Mouse (Mus musculus) adrenal gland, adult 8-10 months (tissue): Measurements from ENCODE around the gene Strip2. TPM values are rescaled to one million over a fixed set of nuclear protein-coding genes. Genes with fewer than 3 reads are reported as not detected.
A peak's percentile ranks its signal among the peaks of the same experiment; 100 is the strongest.

Source experiments
- DNase-seq: peaks from one replicate; pipeline ENCODE4 v3.0.0; 2022
- total RNA-seq, 4 experiments: library from RNA; stranded (reverse); gene quantifications; 2 replicates each; pipeline ENCODE4 v1.2.4; 2022

Gene Strip2
- total RNA-seq, result 1 to 10 TPM; 1.2 to 2.0 (median 1.7) TPM

DNA sequence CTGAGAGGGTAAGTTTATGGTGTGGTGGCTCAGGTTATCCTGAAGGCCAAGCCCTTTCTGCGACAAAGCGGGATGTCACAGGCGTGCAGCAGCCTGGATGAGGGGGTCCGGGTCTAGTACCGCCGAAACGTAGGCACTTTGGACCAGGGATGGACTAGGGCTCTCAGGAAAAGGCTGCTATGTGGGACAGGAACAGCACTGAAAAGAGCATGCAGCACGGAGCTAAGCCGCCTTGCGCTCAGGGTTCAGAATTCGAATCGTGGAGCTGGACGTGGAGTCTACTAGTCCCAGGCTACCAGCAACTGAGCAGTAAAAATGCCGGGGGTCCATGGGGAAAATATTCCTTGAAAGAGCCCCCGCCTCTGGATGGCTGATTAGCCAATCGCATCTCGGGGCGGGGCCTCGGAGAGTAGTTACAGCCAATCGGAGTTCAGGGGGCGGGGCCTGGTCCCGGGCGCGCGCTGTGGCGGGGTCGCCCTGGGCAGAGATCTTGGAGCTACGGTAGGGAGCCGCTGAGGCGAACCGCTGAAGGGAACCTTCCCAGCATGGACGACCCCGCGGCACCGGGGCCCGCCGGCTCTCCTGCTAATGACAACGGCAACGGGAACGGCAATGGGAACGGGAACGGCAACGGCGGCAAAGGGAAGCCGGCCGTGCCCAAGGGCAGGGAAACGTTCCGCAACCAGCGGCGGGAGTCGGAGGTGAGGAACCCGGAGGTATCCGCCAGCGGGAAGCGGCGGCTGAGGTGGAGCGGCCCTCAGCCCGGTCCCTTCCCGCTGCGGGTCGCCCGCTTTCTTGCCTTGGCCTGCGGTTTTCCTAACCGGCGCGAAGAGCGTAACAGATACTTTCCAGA lies at the start of gene Strip2:
Strip2 (plus strand) TSS at position 483 of the 853 bp plus-strand sequence.
- DNase-seq, result peak; percentile 83

DNA sequence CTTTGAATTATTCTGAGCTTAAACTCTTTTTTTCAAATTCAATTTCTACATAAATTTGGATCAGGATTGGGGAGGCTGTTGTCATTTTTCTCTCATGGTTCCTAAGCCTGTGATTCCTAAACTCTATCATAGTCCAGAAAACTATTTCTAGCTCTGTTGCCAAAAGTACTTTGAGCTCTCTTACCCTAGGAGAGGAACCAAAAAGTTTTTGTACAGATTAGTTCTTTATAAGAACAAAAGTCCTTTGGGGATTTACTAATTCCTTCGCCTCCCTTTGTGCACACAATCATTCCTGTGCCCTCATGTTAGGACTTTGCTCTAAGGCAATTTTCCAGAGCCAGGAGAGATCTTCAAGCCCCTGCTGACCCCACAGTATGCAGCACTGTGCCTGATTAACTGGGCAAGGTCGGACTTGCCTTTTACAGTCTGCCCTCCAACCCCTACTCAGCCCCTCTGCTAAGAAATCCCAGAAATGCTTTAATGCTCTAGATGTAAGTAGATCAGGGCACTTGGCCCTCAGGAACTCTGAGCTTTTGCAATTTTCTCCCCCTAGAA lies 48.4 kb upstream of the Strip2 start:
- no peak for DNase-seq

DNA sequence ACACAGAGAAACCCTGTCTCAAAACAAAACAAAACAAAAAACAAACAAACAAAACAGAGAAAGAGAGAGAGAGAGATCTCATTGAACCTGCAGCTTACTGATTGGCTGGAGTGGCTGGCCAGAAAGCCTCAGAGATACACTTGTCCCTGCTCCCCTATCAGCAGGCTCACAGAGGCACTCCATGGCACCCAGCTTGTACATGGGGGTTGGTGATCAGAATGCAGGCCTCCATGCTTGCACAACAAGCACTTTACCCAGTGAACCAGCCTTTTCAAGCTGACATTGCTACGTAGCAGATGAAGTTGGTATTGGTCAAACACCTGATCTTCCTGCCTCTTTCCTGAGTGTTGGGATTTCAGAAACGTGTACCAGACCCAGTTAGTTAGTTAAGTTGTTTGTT lies 43.2 kb upstream of the Strip2 start:
- no peak for DNase-seq

GRCm38 (mm10) chr6:29875576-29875975 lies 41.2 kb upstream of the Strip2 start:
- no peak for DNase-seq

- no peak for DNase-seq
Observed at GRCm38 (mm10) chr6:29876782-29877181, 40.0 kb upstream of the Strip2 start.

DNA sequence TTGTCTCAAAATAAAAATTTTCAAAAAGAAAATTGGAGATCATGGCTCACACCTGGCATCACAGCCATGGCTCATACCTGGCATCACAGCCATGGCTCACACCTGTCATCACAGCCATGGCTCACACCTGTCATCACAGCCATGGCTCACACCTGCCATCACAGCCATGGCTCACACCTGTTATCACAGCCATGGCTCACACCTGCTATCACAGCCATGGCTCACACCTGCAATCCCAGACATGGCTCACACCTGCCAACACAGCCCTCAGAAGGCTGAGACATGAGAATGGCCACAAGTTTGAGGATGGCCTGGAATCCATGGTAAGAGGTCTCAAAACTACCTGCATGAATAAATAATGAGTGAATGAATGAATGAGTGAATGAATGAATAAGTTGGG lies 37.2 kb upstream of the Strip2 start:
- no peak for DNase-seq

DNA sequence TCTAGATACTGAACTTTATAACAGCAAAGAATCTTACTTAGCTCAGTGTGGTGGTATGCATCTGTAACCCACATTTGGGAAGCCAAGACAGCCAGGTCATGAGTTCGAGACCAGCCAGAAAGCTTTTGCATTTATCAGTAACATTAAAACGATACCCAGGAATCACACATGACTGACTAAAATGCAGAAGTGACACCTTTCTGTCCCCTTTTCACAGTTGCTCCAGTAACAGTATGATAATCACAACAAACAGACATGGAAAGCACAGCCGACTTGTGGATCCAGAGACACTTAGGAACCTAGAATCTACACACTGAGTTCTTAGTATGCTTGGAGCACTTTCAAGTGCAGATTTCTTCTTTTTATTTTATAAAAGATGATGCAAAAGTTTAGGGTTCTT lies 36.0 kb upstream of the Strip2 start:
- no peak for DNase-seq

DNA sequence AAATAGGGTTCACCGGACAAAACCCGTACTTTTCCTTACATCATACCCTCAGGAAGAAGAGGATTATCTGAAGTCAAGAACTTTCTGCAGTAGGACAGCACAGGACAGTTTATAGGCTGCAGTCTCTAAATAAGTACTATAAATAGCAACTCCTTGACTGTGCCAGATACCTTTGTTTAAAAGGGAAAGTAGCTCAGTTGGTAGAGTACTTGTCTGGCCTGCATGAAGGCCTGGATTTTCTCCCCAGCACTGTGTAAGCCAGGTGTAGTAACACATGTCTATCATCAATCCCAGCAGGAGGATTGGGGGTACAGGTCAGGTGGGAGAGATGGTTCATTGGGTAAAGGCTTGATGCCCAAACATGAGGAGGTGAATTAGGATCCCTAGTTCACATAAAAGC lies 34.9 kb upstream of the Strip2 start:
- DNase-seq, result no peak

GRCm38 (mm10) chr6:29882870-29883269 lies 33.9 kb upstream of the Strip2 start:
- no peak for DNase-seq

- DNase-seq, result no peak
Observed at GRCm38 (mm10) chr6:29891151-29891550, 25.7 kb upstream of the Strip2 start.

GRCm38 (mm10) chr6:29896976-29897375 lies 19.8 kb upstream of the Strip2 start:
- DNase-seq, result no peak

DNA sequence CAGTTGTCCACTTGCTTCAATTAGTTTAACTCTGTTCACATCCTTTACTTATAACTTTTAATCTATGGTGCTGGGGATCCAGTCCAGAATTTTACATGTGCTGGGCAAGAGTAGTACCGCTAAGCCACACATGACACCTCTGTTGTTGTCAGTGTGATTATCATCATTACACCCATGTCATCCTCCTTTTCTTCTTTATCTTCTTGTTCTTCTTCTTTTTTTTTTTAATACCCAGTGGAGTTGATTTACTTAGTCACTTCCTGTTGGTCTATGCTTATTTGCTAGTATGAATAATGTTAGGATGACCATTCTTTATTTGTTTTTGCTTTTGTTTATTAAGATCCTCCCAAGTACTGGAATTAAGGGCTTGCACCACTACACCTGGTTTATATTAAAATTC lies 15.4 kb upstream of the Strip2 start:
- no peak for DNase-seq

DNA sequence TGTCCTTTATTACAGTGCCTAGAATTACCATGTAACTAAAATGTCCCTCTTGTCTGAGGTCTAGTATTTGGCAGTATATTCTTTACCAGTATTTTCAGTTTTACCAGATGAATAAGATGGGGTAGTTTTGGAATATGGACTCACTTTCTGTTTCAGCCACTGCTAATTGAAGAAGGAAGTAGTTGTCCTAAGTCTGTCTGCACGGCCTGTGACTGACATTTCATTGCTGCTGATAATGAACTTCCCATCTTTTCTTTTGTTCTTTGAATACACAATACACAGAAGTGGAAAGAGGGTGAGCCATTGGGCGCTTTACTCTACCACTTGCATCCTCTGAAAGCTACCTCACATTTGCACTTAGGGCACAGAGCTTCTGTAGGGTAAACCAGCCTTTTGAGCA lies 14.6 kb upstream of the Strip2 start:
- no peak for DNase-seq

- DNase-seq, result no peak
Observed at GRCm38 (mm10) chr6:29903343-29903914, 13.4 kb upstream of the Strip2 start.

DNA sequence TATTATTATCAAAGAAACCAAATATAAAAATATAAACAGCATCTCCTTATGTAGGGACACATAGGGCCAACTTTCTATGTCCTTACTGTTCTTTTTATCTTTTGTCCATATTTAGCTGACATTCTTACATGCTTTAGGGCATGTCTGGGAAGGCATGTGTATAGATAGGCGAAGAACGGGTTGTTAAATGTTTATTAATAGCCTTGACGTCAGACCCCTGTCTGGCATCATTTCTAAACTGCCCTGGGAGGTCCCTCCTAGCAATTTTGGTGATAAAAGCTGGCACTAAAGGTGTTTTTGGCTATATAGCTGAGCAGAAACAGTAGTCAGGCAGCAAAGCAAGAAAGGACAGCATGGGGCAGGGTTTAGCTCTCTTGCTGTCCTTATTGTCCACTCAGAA lies 12.5 kb upstream of the Strip2 start:
- DNase-seq, result no peak

- no peak for DNase-seq
Observed at GRCm38 (mm10) chr6:29910631-29911030, 6.2 kb upstream of the Strip2 start.

GRCm38 (mm10) chr6:29913673-29914072 lies 3.1 kb upstream of the Strip2 start:
- DNase-seq, result no peak

GRCm38 (mm10) chr6:29914136-29914535 lies 2.7 kb upstream of the Strip2 start:
- no peak for DNase-seq

DNA sequence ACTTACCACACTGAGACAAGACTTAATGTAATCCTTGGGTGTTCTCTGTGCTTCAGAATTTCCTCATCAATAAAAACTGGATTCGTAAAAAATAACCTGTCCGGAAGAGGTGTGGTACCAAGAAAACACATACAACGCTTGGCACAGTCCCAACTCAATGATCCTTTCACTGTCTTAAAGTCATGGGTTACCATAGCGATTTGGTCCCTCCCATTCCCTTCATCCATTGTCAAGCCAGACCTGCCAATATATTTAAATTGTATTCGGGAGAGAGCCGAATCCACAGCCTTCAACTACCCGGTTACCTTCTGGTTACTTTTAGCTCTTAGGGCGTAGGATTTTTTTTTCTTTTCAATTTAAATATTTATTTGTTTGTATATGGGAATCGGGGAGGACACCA lies 976 bp upstream of the Strip2 start:
- DNase-seq, result no peak

- no peak for DNase-seq
Observed at GRCm38 (mm10) chr6:29917383-29917720, 540 bp downstream of the Strip2 start.

DNA sequence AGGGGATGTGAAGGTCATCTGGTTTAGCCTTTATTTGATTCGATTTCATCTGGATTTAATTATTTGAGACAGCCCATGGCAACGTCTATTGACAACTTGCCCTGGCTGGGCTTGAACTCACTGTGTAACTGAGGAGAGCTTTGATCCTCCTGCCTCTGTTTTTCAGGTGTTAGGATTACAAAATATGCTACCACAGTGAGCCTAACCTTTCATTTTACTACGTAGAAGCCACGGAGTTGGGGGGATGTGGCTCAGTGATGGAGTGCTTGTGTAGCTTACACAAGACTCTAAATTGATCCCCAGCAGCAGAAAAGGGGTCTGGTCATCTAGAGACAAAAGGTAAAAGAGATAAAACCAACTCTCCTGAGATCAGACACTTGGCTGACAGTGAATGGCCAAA lies 1.1 kb downstream of the Strip2 start:
- no peak for DNase-seq

GRCm38 (mm10) chr6:29923501-29923900 lies 6.7 kb downstream of the Strip2 start:
- peak; percentile 58 for DNase-seq

- no peak for DNase-seq
Observed at GRCm38 (mm10) chr6:29925594-29926219, 8.9 kb downstream of the Strip2 start.

DNA sequence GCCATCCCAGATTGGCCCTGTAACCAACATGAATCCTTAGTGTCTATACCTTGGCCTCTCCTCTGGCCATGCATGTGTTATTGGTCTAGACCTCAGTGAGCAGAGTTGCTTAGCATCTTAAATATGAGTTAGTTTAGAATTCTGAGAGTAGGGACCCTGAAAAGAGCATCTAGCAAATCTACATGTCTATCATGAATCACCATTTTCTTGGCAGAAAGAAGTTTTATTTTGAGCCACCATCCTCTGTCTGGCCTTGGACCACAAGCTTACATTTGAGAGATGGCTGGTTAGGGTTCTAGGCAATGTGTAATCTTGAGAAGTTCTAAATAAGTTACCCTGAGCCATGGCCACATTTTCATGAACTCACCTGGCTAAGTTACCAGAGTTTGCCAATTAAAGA lies 13.3 kb downstream of the Strip2 start:
- DNase-seq, result no peak
